Mouse (Mus musculus) thymus, postnatal 36 days (tissue): Measurements from ENCODE around the gene Psg25.
"Not testable (repeated sequence)": the region's sequence is repeated elsewhere in the genome, so short reads cannot be mapped to it uniquely, and the experiment has no call there.

Source experiments
- DNase-seq, 2 experiments: peaks; one replicate each; pipeline ENCODE4 v3.0.0; 2022; ENCODE audit warnings: mixed read lengths in 2 of 2

The Psg25 gene

GRCm38 (mm10) chr7:18532169-18532568 lies at the start of gene Psg25:
Gene Psg25 (minus strand): TSS chr7:18532269.
- DNase-seq = no peak

- DNase-seq = no peak
These were observed 35.1 kb upstream of the Psg25 start, which contains the start of gene Psg27 for GRCm38 (mm10) chr7:18567205-18567604. Gene Psg27 (minus strand): TSS chr7:18567305.

- DNase-seq = no peak
These were observed 27.8 kb upstream of the Psg25 start for GRCm38 (mm10) chr7:18559850-18560249.

GRCm38 (mm10) chr7:18555751-18556150 lies 23.7 kb upstream of the Psg25 start:
- not testable (repeated sequence) for DNase-seq

DNA sequence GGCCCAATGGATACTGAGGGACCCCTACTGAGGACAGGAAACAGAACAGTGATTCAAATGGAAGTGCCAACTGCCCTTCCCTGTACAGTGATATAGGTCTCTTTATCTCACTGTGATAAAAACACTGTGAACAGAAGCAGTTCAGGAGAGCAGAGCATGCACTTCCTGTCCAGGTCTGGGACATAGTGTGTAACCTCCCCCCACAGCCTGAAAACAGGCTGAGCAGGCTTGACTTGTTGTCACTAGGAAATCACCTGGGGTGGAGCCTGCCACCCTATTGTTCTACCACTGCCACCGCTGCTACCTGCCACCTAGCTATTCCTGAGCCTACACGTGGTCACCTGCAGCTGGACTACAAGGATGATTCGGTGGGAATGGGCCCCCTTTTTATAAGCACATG lies 1.4 kb upstream of the Psg25 start:
- no peak for DNase-seq

GRCm38 (mm10) chr7:18524668-18525067 lies 7.4 kb downstream of the Psg25 start:
- no peak for DNase-seq

- not testable (repeated sequence) for DNase-seq
These were observed 19.2 kb downstream of the Psg25 start for GRCm38 (mm10) chr7:18512848-18513247.

GRCm38 (mm10) chr7:18512417-18512816 lies 19.7 kb downstream of the Psg25 start:
- DNase-seq = not testable (repeated sequence)

GRCm38 (mm10) chr7:18511479-18511878 lies 20.6 kb downstream of the Psg25 start:
- DNase-seq = no peak

- DNase-seq = no peak
These were observed 48.0 kb downstream of the Psg25 start, which contains the start of gene Psg26 for GRCm38 (mm10) chr7:18484077-18484476. Gene Psg26 (minus strand): TSS chr7:18484177.
